ENCODE assay signal across 8 mouse cellular contexts in the genomic region with DNA sequence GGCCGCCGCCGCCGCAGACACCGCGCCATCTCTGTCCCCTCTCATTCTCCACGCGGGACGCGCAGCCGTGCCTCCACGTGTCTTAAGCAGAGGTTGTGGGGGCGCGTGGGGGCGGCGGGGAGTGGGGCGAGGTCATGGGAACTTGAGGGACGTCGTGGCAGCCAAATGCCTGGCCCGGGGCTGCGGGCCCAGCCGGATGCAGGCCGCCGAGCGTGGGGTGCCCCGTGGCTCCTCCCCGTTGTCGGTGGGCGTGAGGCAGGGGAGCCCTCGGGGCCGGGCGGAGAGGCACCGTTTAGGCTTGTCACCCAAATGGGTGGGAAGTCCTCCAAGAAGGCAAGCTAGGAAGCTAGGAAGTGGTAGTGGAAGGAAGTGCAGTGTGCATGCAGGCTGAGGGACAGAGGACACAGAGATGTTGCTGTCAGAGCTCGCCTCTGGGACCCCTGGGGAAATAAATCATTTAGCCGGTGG. TPM values are rescaled to one million over a fixed set of nuclear protein-coding genes. Genes with fewer than 3 reads are reported as not detected.
A peak's percentile ranks its signal among the peaks of the same experiment; 100 is the strongest.
DNase-seq lines count a peak whose midpoint lies in the region; ATAC-seq and TF ChIP-seq lines count a peak whose summit lies in the region.

No protein-coding gene starts in this region.

- 0% methylated on average over 29 of the region's 35 CpGs for WGBS in forebrain, embryonic 16.5 days
- WGBS in lung, embryonic 15.5 days = under 1% methylated on average over 35 of the region's 35 CpGs
- WGBS in olfactory bulb, adult 2 months = under 1% methylated on average over 35 of the region's 35 CpGs

- no peaks in the 10 kb centered on the region for H3K9me3 ChIP-seq in forebrain, embryonic 16.5 days (ENCODE audit: control insufficient read depth, low read length)
- no peaks in the 10 kb centered on the region for H3K9me3 ChIP-seq in lung, embryonic 15.5 days

- H3K36me3 ChIP-seq in forebrain, embryonic 16.5 days (ENCODE audit: control insufficient read depth, insufficient read depth) = no peaks in the 10 kb centered on the region
- H3K36me3 ChIP-seq in lung, embryonic 15.5 days = no peaks in the 10 kb centered on the region

- no peak for TF ChIP-seq CTCF in olfactory bulb, adult 2 months (IDR thresholded peaks at IDR 0.05; ENCODE audit: insufficient read depth, low read depth, low read length)

- ATAC-seq in forebrain, embryonic 16.5 days = peak; percentile 86
- peak; percentile 89 for ATAC-seq in lung, embryonic 15.5 days (ENCODE audit: borderline replicate concordance, extremely low read depth, low FRiP score, low TSS enrichment)

- H3K9ac ChIP-seq in forebrain, embryonic 16.5 days (replicated peaks; ENCODE audit: low read depth, low read length) = peak overlapping the region; percentile 99
- H3K9ac ChIP-seq in lung, embryonic 15.5 days = peak overlapping the region; percentile 92

- H3K27ac ChIP-seq in forebrain, embryonic 16.5 days (ENCODE audit: low read length) = peak overlapping the region; percentile 93
- H3K27ac ChIP-seq in lung, embryonic 15.5 days = peak overlapping the region; percentile 90
- H3K27ac ChIP-seq in olfactory bulb, adult 2 months (ENCODE audit: insufficient read depth, low read depth, low read length) = peak overlapping the region; percentile 25

- peak; percentile 70 for DNase-seq in ES-CJ7 (ENCODE audit: low read depth, low spot score)
- DNase-seq in c-Kit-positive CD71-positive TER-119-positive erythroid progenitor cells, embryonic 14.5 days (ENCODE audit: low spot score) = peak; percentile 40
- DNase-seq in heart, postnatal 4 days = peak; percentile 79
- peak; percentile 38 for DNase-seq in layer of hippocampus, adult 9-10 months (ENCODE audit: low spot score)
- peak; percentile 84 for DNase-seq in thymus, postnatal 25 days

- H3K27me3 ChIP-seq in forebrain, embryonic 16.5 days (replicated peaks; ENCODE audit: control insufficient read depth, insufficient read depth, low read length) = no peaks in the 10 kb centered on the region
- no peaks in the 10 kb centered on the region for H3K27me3 ChIP-seq in lung, embryonic 15.5 days

- peak overlapping the region; percentile 96 for H3K4me3 ChIP-seq in forebrain, embryonic 16.5 days (replicated peaks; ENCODE audit: low read length)
- peak overlapping the region; percentile 94 for H3K4me3 ChIP-seq in lung, embryonic 15.5 days
- peak overlapping the region; percentile 86 for H3K4me3 ChIP-seq in olfactory bulb, adult 2 months (ENCODE audit: insufficient read depth, low read depth, low read length)

- H3K4me1 ChIP-seq in forebrain, embryonic 16.5 days (replicated peaks; ENCODE audit: control insufficient read depth, insufficient read depth, low read length) = peaks cover 7% of the 10 kb centered on the region
- H3K4me1 ChIP-seq in lung, embryonic 15.5 days = peaks cover 3% of the 10 kb centered on the region; the same call in 1 of the 2 replicates
- H3K4me1 ChIP-seq in olfactory bulb, adult 2 months (ENCODE audit: control insufficient read depth, insufficient read depth, low read length) = peaks cover 4% of the 10 kb centered on the region; the same call in 1 of the 2 replicates

- H3K4me2 ChIP-seq in forebrain, embryonic 16.5 days (ENCODE audit: low read length) = peak overlapping the region; percentile 67
- H3K4me2 ChIP-seq in lung, embryonic 15.5 days = peak overlapping the region; percentile 81

- no peak for TF ChIP-seq POLR2A in olfactory bulb, adult 2 months (IDR thresholded peaks at IDR 0.05; ENCODE audit: insufficient read depth, low read depth, low read length)

RNA-seq across cellular contexts. Expression of a gene that starts 0.4 kb away (rescaled TPM):
- polyA plus RNA-seq in forebrain, embryonic 16.5 days (2015; fragmentation: Nextera tagmentation; extraction: Ambion mirVana) = 20.4 and 20.5 TPM in 2 replicates
- 10 to 100 TPM; 17.6 to 19.2 TPM for total RNA-seq in heart, postnatal 4 days (2021)
- polyA plus RNA-seq in lung, embryonic 15.5 days (2015; fragmentation: Nextera tagmentation; extraction: Ambion mirVana) = 19.7 and 21.9 TPM in 2 replicates
- polyA plus RNA-seq in olfactory bulb, adult 2 months (2012; ENCODE audit: insufficient read depth, insufficient read length, low replicate concordance, missing spikeins) = not detected in 2 replicates

RNA-seq across cellular contexts. Expression of a gene that starts 37.2 kb away (rescaled TPM):
- 0.41 and 0.78 TPM in 2 replicates for polyA plus RNA-seq in forebrain, embryonic 16.5 days (2015; fragmentation: Nextera tagmentation; extraction: Ambion mirVana)
- total RNA-seq in heart, postnatal 4 days (2021) = under 1 TPM; 0.25 to 0.50 TPM
- 0.49 and 0.80 TPM in 2 replicates for polyA plus RNA-seq in lung, embryonic 15.5 days (2015; fragmentation: Nextera tagmentation; extraction: Ambion mirVana)
- polyA plus RNA-seq in olfactory bulb, adult 2 months (2012; ENCODE audit: insufficient read depth, insufficient read length, low replicate concordance, missing spikeins) = not detected in 2 replicates

Comparison
In these comparisons a context has a peak if more than half of its experiments do, and no peak if none do; other contexts are left out.
1. Peak in every context shown above with its lines: DNase-seq, ATAC-seq, H3K4me3 ChIP-seq and H3K27ac ChIP-seq.
2. H3K27ac ChIP-seq: peak in every context shown above with its lines; median percentile 93 in forebrain, embryonic 16.5 days; 90 in lung, embryonic 15.5 days; 25 in olfactory bulb, adult 2 months.
3. RNA of a gene that starts 0.4 kb away (polyA plus RNA-seq): 20.4 to 20.5 TPM in forebrain, embryonic 16.5 days and 19.7 to 21.9 TPM in lung, embryonic 15.5 days; not detected in olfactory bulb, adult 2 months; every median in the first group is over 10 times any median in the second.